Mouse (Mus musculus) 3134 (cell line): ENCODE results near the gene Brms1l.

Experiments used
- DNase-seq: peaks from one replicate; pipeline ENCODE4 v3.0.0-alpha.2; 2011; ENCODE audit warnings: low spot score; ENCODE audit not compliant: insufficient read length; ENCODE audit errors: extremely low read depth

Gene Brms1l

GRCm38 (mm10) chr12:55859409-55860349 is 23.6 kb downstream of the Brms1l start:
- DNase-seq: no peak

DNA sequence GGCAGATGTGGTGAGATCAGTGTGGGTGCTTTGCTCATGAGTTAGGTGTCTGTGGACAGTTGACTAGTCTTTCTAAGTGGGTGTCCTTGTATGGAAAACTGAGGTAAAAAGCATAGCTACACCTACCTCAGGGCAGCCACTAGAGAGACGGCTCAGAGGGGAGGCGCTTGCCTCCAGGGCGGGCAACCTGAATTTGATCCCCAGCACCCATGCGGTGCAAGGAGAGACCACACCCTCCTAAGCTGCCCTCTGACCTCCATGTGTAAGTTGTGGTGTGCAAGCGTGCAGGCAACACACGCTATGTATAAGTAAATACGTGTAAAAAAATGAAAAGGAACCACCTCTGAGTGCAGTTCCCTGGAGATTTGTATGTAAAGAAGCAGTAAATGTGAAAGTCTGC is 24.5 kb downstream of the Brms1l start:
- no peak for DNase-seq

- no peak for DNase-seq
Observed at GRCm38 (mm10) chr12:55867738-55868137, 31.6 kb downstream of the Brms1l start.

- DNase-seq: no peak
Observed at GRCm38 (mm10) chr12:55869622-55870322, 33.6 kb downstream of the Brms1l start.

DNA sequence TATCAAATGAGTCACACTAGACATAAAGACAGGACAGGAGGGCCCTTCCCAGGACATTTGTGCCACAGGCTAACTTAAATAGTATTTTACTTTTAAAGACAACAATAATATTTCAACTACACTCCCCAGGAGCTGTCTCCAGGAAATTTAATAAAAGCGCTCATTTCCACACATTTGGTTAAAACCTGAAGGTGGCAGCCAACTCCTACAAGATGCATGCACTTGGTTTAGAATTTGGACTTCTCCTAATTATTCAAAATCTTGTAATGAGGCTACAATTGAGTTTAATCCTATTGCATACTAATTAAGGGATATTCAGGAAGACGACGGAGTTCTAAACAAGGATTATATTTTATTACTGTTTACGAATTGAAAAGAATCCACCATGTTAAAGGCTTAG is 49.3 kb downstream of the Brms1l start:
- no peak for DNase-seq

DNA sequence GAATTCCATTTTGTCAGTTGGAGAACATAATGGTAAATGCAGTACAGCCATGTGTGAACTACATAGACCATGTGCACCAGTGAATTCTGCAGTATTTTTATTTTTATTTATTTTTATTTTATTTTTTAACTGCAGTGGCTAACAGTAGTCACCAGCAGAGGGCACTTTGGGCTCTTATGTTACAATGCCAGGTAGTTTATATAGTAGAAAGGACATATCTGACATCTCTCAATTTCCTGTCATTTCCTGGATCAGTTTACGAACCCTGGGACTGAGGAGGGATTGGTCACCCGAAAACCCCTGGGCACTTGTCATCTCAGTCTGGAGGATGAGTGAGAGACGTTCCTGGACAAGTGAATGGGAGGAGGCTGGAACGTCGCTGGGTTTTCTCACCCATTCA is 52.4 kb downstream of the Brms1l start:
- no peak for DNase-seq

DNA sequence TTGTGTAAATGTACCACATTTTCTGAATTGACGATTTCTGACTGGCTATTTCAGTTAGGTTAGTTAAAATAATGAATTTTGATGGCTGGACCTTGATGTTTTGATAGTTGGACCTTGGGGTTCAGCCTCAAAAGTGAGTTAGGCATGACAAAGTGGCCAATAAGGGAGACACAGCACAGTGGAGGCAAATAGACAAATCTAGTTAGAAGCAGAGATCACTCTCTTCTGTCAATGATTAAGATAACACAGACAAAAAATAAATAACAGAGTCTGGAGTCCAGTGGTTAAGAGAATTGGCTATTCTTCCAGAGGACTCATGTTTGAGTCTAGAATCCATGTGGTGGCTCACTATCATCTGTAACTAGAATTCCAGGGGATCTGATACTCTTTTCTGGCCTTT is 68.7 kb downstream of the Brms1l start:
- DNase-seq: no peak

GRCm38 (mm10) chr12:55912138-55912537 is 76.0 kb downstream of the Brms1l start:
- no peak for DNase-seq

DNA sequence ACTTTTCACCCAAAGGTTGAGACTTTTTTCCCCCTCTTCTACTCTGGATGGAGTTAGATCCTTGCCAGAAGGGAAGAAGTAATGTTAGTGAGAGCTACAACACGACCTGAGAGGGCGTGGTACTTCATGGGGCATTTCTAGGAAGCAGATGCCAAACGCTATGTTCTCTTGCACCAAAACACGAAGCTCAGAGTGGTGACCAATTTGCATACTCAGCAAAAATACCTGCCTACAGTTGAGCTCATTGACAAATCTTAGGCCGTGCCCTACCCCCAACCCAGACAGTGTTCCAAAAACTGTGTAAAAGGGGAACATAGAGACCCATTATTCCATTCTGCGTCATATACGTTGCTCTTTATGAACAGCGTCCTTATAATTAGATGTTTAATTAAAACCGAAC is 77.1 kb downstream of the Brms1l start:
- no peak for DNase-seq

DNA sequence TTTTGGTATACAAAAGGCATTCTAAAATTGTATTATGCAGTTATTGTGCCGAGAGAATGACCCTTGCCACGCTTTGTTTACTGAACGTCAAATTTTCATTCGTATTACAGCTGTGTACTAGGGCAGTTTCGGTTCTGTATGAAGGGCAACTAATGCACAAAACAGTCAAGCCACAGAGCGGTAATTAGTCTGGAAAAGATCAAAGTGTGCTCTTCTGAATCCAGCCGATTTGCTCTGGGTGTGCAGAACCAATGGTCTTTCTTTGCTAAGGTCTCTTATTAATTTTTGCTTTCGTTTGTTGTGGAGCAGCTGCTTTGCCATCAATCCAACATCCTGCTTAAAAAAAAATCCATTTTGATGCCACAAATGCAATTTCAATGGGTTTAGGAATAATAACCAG is 80.1 kb downstream of the Brms1l start:
- no peak for DNase-seq

- no peak for DNase-seq
Observed at GRCm38 (mm10) chr12:55917020-55917419, 80.9 kb downstream of the Brms1l start.
